Mouse (Mus musculus): ENCODE data around the gene Idi1. TPM values are rescaled to one million over a fixed set of nuclear protein-coding genes. Genes with fewer than 3 reads are reported as not detected.
"Not testable (repeated sequence)": the region's sequence is repeated elsewhere in the genome, so short reads cannot be mapped to it uniquely, and the experiment has no call there.

Idi1 gene
- 21.5 and 26.2 TPM in 2 replicates for polyA plus RNA-seq (2012; rRNA removed)

GRCm38 (mm10) chr13:8885445-8886184 is at the start of gene Idi1:
Gene Idi1, plus strand, starts transcription at chr13:8885501.
- DNase-seq (ENCODE audit: low read depth, low spot score), result peak; percentile 84
- WGBS, result under 1% methylated on average over 46 of the region's 46 CpGs

DNA sequence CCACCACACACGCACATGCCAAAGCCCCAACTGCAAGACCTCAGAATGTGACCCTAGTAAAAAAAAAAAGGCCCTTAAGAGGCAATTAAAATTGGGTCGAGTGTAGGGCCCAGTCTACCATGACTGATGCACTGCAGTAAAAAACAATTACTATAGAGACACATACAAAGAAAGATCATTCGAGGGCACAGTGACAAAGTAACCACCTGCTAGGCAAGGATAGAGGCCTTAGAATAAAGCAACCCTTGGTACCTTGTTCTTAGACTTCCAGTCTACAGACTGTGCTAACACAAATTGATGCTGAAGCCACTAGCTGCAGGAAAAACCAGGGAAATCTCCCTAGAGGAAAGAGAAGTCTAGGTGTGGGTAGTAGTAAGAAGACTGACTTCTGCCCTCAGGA is 46.9 kb upstream of the Idi1 start:
- no peak for DNase-seq (ENCODE audit: low read depth, low spot score)

GRCm38 (mm10) chr13:8839111-8839510 is 46.2 kb upstream of the Idi1 start:
- 84% methylated on average over 10 of the region's 10 CpGs for WGBS
- no peak for DNase-seq (ENCODE audit: low read depth, low spot score)

More for the DNA sequence above, 46.9 kb upstream of the Idi1 start:
- WGBS, result 56% methylated on average over 3 of the region's 3 CpGs

GRCm38 (mm10) chr13:8839937-8840336 is 45.4 kb upstream of the Idi1 start:
- DNase-seq (ENCODE audit: low read depth, low spot score), result no peak
- WGBS, result 83% methylated on average over 6 of the region's 6 CpGs

DNA sequence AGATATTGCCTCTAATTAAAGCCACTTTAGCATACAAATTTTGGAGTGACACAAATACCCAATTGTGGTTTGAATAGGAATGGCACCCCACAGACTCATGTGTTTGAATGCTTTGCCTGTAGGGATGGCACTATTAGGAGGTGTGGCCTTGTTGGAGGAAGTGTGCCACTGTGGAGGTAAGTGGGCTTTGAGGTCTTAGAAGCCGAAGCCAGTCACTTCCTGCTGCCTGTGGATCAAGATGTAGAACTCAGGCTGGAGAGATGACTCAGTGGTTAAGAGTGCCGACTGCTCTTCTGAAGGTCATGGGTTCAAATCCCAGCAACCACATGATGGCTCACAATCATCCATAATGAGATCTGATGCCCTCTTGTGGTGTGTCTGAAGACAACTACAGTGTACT is 44.4 kb upstream of the Idi1 start:
- DNase-seq (ENCODE audit: low read depth, low spot score), result no peak
- WGBS, result 73% methylated on average over 2 of the region's 2 CpGs

DNA sequence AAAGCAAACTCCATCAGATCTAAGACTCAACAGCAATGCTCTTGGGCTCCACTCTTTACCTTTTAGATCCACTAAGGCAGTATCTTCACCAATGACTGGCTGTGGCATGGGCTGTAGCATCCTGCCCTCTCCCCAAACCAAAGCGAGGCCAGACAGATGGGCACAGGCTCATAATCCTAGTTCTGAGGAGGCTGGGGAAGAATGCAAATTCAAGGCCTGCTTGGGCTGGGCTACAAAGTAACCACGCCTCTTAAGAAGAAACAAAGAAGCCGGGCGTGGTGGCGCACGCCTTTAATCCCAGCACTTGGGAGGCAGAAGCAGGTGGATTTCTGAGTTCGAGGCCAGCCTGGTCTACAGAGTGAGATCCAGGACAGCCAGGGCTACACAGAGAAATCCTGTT is 43.5 kb upstream of the Idi1 start:
- DNase-seq (ENCODE audit: low read depth, low spot score), result not testable (repeated sequence)
- WGBS, result 91% methylated on average over 7 of the region's 7 CpGs

DNA sequence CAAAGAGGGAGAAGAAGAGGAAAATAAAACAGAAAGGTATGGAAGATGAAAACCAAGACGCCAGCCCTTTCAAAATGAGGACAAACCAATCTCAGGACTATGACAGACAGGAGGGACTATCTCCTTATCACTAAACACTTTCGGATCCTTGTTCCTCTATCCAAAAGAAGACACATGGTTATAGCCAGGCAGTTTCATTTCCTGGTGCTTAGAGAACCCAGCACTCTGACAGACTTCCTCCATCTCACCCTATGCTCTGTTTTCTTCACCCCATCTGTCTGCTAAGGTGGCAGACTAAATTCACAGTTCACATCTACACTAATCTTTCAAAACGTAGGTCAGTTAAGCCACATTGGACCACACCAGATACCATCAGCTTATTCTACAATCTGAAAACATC is 43.0 kb upstream of the Idi1 start:
- 90% methylated on average over 3 of the region's 3 CpGs for WGBS
- DNase-seq (ENCODE audit: low read depth, low spot score), result no peak

DNA sequence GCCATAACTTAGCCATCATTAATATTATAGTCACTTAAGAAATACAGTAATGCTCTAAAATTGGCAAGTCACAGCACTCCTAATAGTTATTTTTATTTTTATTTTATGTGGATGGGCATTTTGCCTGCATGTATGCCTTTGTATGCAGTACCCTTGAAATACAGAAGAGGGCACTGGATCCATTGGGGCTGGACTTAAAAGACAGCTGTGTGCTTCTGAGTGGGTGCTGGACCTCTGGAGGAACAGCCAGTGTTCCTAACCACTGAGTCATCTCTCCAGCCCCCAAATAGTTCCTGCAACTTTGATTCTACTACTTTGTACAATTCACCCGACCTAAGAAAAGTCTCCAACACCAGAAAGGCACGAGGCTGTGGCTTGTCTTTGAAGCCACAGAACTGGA is 37.6 kb upstream of the Idi1 start:
- WGBS, result 48% methylated on average over 2 of the region's 2 CpGs
- DNase-seq (ENCODE audit: low read depth, low spot score), result no peak

GRCm38 (mm10) chr13:8849311-8849710 is 36.0 kb upstream of the Idi1 start:
- WGBS, result 72% methylated on average over 1 of the region's 1 CpGs
- no peak for DNase-seq (ENCODE audit: low read depth, low spot score)

- no peak for DNase-seq (ENCODE audit: low read depth, low spot score)
- WGBS, result 94% methylated on average over 4 of the region's 4 CpGs
Measured at GRCm38 (mm10) chr13:8853424-8853823, 31.9 kb upstream of the Idi1 start.

DNA sequence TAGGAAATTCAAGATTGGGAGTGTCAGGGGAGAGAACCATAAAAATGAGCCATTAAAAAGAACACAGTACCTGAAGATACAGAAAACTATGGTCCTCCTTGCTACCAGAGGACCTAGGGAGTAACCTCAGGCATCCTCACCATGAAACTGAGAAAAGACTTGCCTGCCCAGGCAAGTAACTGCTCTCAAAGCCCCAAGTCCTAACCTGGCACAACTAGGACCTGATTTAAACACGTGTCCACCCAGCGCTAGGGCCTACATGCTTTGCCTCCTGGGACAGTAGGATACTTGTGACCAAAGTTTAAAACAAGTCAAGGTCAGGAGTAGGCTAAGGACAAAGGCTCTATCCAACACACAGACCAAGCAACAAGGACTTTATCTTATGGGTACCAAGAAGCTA is 30.5 kb upstream of the Idi1 start:
- DNase-seq (ENCODE audit: low read depth, low spot score), result no peak
- 93% methylated on average over 2 of the region's 2 CpGs for WGBS

DNA sequence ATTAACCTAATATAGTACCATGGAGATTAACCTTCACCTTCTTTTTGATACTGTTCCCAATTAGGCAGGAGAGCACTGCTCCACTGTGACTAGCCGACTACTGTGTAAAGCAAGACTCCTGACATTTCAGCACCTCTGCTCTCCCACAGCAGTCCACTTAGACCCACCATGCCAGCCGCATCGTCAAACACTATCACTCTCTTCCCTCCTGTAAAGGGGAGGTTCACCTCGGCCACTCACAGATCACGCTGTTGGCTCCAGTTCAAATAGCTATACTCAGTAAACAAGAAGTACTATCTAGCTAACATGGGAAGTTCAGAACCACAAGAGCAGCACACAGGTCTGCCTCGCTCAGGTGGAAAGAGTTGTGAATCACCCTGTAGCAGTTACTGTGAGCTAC is 26.8 kb upstream of the Idi1 start:
- WGBS, result 44% methylated on average over 6 of the region's 6 CpGs
- peak; percentile 28 for DNase-seq (ENCODE audit: low read depth, low spot score)

GRCm38 (mm10) chr13:8860861-8861260 is 24.4 kb upstream of the Idi1 start:
- no peak for DNase-seq (ENCODE audit: low read depth, low spot score)
- WGBS, result 89% methylated on average over 9 of the region's 9 CpGs

- DNase-seq (ENCODE audit: low read depth, low spot score), result no peak
- 78% methylated on average over 3 of the region's 3 CpGs for WGBS
Measured at GRCm38 (mm10) chr13:8864990-8865389, 20.3 kb upstream of the Idi1 start.

DNA sequence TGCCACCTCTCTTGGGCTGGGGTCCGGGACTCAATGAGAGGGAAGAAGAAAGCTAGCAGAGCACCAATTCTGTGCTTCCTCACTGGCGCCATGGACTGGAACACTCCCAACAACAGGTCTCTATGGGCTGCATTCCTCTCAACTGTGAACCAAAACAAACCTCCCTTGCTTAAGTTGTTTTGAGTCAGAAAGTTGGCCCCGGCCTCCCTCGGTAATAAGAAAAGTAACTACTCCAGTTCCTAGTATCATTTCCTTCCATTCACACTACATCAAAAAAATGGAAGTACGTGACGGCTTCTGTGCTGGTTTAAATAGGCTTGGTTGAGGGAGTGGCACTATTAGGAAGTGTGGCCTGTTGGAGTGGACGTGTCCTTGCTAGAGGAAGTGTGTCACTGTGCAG is 18.7 kb upstream of the Idi1 start:
- no peak for DNase-seq (ENCODE audit: low read depth, low spot score)
- WGBS, result 72% methylated on average over 7 of the region's 7 CpGs

- no peak for DNase-seq (ENCODE audit: low read depth, low spot score)
- WGBS, result 44% methylated on average over 5 of the region's 5 CpGs
Measured at GRCm38 (mm10) chr13:8869578-8870157, 15.6 kb upstream of the Idi1 start.

DNA sequence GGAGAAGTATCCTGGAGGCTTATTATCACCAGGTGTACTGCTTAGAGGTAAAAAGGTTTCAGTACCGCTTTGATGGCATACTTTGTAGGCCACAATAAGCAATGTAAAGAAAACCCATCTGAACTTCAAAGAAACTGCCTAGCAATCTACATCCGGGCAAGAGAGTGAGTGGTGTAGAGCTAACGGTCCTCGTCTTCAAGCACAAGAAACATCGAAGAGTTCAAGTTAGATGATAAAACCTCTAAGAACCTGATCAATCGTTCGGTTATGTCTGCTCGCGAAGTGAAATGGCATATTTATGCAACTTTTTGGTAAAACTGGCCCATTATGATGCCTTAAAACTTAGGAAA is 15.2 kb upstream of the Idi1 start:
- WGBS, result under 1% methylated on average over 9 of the region's 9 CpGs
- no peak for DNase-seq (ENCODE audit: low read depth, low spot score)

GRCm38 (mm10) chr13:8870510-8871313 is 14.6 kb upstream of the Idi1 start:
- DNase-seq (ENCODE audit: low read depth, low spot score), result peak; percentile 58
- WGBS, result 1% methylated on average over 57 of the region's 57 CpGs

GRCm38 (mm10) chr13:8871314-8871962 is 13.9 kb upstream of the Idi1 start, which contains the start of gene Wdr37:
Gene Wdr37, minus strand, starts transcription at chr13:8871909.
- DNase-seq (ENCODE audit: low read depth, low spot score), result no peak
- 1% methylated on average over 18 of the region's 18 CpGs for WGBS

DNA sequence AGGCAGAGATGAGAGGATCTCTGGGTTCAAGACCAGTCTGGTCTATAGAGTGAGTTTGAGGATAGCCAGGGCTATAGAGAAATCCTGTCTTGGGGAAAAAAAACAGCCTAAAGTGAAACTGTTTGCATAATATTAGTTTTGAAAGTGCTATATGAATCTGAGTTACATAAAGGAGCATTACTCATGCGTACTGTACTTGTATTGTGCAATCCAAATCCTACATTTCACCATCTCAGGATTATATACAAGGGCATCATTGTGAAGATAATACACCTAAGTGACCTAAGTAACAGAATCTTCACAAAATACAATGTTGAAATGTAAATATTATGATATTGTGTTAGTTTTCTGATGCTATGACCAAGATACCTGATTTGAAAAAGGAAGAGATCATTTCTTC is 11.5 kb upstream of the Idi1 start:
- WGBS, result 78% methylated on average over 1 of the region's 1 CpGs
- no peak for DNase-seq (ENCODE audit: low read depth, low spot score)

All from large intestine, adult 2 months (tissue).